Comparison of ENCODE assay signal across 9 mouse cellular contexts in the genomic region with DNA sequence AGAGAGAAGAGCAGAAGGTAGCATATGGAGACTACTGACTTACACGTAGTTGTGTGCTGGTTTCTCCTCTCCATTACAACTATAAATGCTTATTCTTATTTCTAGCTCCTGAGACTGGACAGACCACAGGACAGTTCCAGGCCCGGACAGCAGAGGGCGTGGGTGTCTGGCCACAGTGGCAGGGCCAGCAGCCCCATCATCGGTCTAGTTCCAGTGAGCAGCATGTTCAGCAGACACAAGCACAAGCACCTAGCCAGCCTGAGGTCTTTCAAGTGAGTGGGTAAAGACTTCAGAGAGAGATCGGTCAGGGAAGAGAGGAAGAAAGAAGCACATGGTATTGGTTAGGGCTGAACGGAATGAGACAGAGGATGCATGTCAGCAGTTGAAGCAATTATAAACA. TPM values are rescaled to one million over a fixed set of nuclear protein-coding genes. Genes with fewer than 3 reads are reported as not detected.
DNase-seq lines count a peak whose midpoint lies in the region; ATAC-seq lines count a peak whose summit lies in the region.
"Had no signal": no experiment of that assay in that cellular context is flagged by ENCODE, and none has a peak within 500 bp of the region (broad histone marks: within the 10 kb centered on the region; RNA-seq: fewer than 3 reads in every experiment).

No protein-coding gene starts in this region.

- ATAC-seq in kidney, embryonic 14.5 days (ENCODE audit: low FRiP score, low TSS enrichment), result no peak

- H3K9me3 ChIP-seq in kidney, embryonic 14.5 days (ENCODE audit: control insufficient read depth, low read length), result no peaks in the 10 kb centered on the region
- H3K9me3 ChIP-seq: neural tube, embryonic 12.5 days had no signal

- DNase-seq in kidney, adult 11 months, result peak; percentile 14
- DNase-seq in MN1 (ENCODE audit: low spot score), result peak; percentile 54
- DNase-seq in cerebellum, postnatal 10 days, result peak; percentile 85 to 86
- DNase-seq in gastrocnemius, adult 8-10 months (ENCODE audit: low spot score in 2 of 2), result peak; percentile 16 to 31
- peak; percentile 40 to 55 for DNase-seq in left cerebral cortex, postnatal 25 days (ENCODE audit: low spot score in 2 of 2)
- peak; percentile 33 for DNase-seq in mesoderm, embryonic 11.5 days (ENCODE audit: low read depth, low spot score)
- peak; percentile 38 to 41 for DNase-seq in thymus, postnatal 36 days

- H3K36me3 ChIP-seq in kidney, embryonic 14.5 days (ENCODE audit: control insufficient read depth, insufficient read depth, low read length), result peaks cover 64% of the 10 kb centered on the region

- no peak overlapping the region for H3K27ac ChIP-seq in kidney, embryonic 14.5 days (ENCODE audit: low read depth, low read length)
- H3K27ac ChIP-seq: neural tube, embryonic 12.5 days had no signal

- H3K4me3 ChIP-seq in kidney, embryonic 14.5 days (ENCODE audit: low read length), result no peak overlapping the region
- H3K4me3 ChIP-seq: neural tube, embryonic 12.5 days had no signal

- H3K4me2 ChIP-seq in kidney, embryonic 14.5 days (replicated peaks; ENCODE audit: low read depth, low read length), result no peak overlapping the region
- H3K4me2 ChIP-seq: neural tube, embryonic 12.5 days had no signal

- H3K27me3 ChIP-seq in kidney, embryonic 14.5 days (ENCODE audit: control insufficient read depth, insufficient read depth, low read length), result no peaks in the 10 kb centered on the region
- H3K27me3 ChIP-seq: neural tube, embryonic 12.5 days had no signal

- no peaks in the 10 kb centered on the region for H3K4me1 ChIP-seq in kidney, embryonic 14.5 days (ENCODE audit: control insufficient read depth, insufficient read depth, low read length)
- H3K4me1 ChIP-seq: neural tube, embryonic 12.5 days had no signal

- intact Hi-C loops in left cerebral cortex, postnatal 25 days (cut with DNase I), result no loop called here

- WGBS in kidney, embryonic 14.5 days, result 75% methylated on average over 6 of the region's 6 CpGs

- no peak overlapping the region for H3K9ac ChIP-seq in kidney, embryonic 14.5 days (ENCODE audit: low read depth, low read length)
- H3K9ac ChIP-seq: neural tube, embryonic 12.5 days had no signal

RNA-seq across cellular contexts. Expression of a gene that starts 4.7 kb away (rescaled TPM):
- polyA plus RNA-seq in kidney, embryonic 14.5 days (2014; fragmentation: Nextera tagmentation; extraction: Ambion mirVana), result 3.0 and 3.6 TPM in 2 replicates
- total RNA-seq in gastrocnemius, adult 8-10 months (2022), result 1 to 10 TPM; 1.5 to 5.8 (median 3.1) TPM
- 1 to 10 TPM; 5.9 to 8.1 TPM for total RNA-seq in left cerebral cortex, postnatal 25 days (2021)

RNA-seq across cellular contexts. Expression of a gene that starts 32.2 kb away (rescaled TPM):
- polyA plus RNA-seq in kidney, embryonic 14.5 days (2014; fragmentation: Nextera tagmentation; extraction: Ambion mirVana), result 9.9 and 12.2 TPM in 2 replicates
- total RNA-seq in gastrocnemius, adult 8-10 months (2022), result 1 to 10 TPM in 2 of 4 experiments, under 1 TPM in 2; 0.61 to 3.8 (median 2.0) TPM
- total RNA-seq in left cerebral cortex, postnatal 25 days (2021), result 10 to 100 TPM; 55.9 to 60.1 TPM

Comparison
In these comparisons a context has a peak if more than half of its experiments do, and no peak if none do; other contexts are left out.
1. DNase-seq: peak in every context shown above with its lines; median percentile 86 in cerebellum, postnatal 10 days; 54 in MN1; 48 in left cerebral cortex, postnatal 25 days; 40 in thymus, postnatal 36 days; 33 in mesoderm, embryonic 11.5 days; 24 in gastrocnemius, adult 8-10 months; 14 in kidney, adult 11 months.
2. RNA of a gene that starts 32.2 kb away (total RNA-seq): 55.9 to 60.1 TPM in left cerebral cortex, postnatal 25 days; 0.61 to 3.8 TPM in gastrocnemius, adult 8-10 months; every median in the first group is over 10 times any median in the second.